Mouse (Mus musculus) kidney, postnatal 0 days (tissue): ENCODE measurements around the gene Olfr571. TPM values are rescaled to one million over a fixed set of nuclear protein-coding genes. Genes with fewer than 3 reads are reported as not detected.

Source experiments
- ATAC-seq: fragments of 200-750 bp; cut with Nextera tagmentation; replicated peaks from 2 replicates; pipeline ENCODE4 v1.8.0; 2017; ENCODE audit warnings: low read depth, moderate number of reproducible peaks, moderate TSS enrichment, moderate library complexity; ENCODE audit not compliant: low FRiP score
- DNase-seq: peaks from one replicate; pipeline ENCODE4 v3.0.0-alpha.2; 2016; ENCODE audit warnings: low spot score
- H3K27ac ChIP-seq: fragments of 300-500 bp; sonication (generic); 2 replicates; pipeline ENCODE4 v1.5.1; 2014; ENCODE audit warnings: mild to moderate bottlenecking
- H3K27me3 ChIP-seq: fragments of 300-500 bp; sonication (generic); 2 replicates; pipeline ENCODE4 v1.6.1; 2014; ENCODE audit warnings: low read length, mixed read lengths; ENCODE audit not compliant: insufficient read depth
- H3K36me3 ChIP-seq: fragments of 300-500 bp; sonication (generic); 2 replicates; pipeline ENCODE4 v1.6.1; 2014; ENCODE audit warnings: low read length, mixed read lengths; ENCODE audit not compliant: insufficient read depth
- H3K4me1 ChIP-seq: fragments of 300-500 bp; sonication (generic); replicated peaks from 2 replicates; pipeline ENCODE4 v1.6.1; 2014; ENCODE audit warnings: antibody characterized with exemption, low read length, mixed read lengths; ENCODE audit not compliant: insufficient read depth
- H3K4me2 ChIP-seq: fragments of 300-500 bp; sonication (generic); 2 replicates; pipeline ENCODE4 v1.6.1; 2014; ENCODE audit warnings: mild to moderate bottlenecking, low read length, moderate library complexity, mixed read lengths
- H3K4me3 ChIP-seq: fragments of 300-500 bp; sonication (generic); replicated peaks from 2 replicates; pipeline ENCODE4 v1.5.1; 2014; ENCODE audit warnings: low read depth, low read length
- H3K9ac ChIP-seq: fragments of 300-500 bp; sonication (generic); 2 replicates; pipeline ENCODE4 v1.6.1; 2014; ENCODE audit warnings: low read depth, low read length
- H3K9me3 ChIP-seq: fragments of 300-500 bp; sonication (generic); replicated peaks from 2 replicates; pipeline ENCODE4 v1.6.1; 2016; ENCODE audit warnings: low read length, inconsistent platforms, mixed read lengths
- CTCF ChIP-seq: IDR thresholded peaks from 2 replicates; pipeline ENCODE4 v1.5.1; 2016; ENCODE audit warnings: antibody characterized with exemption, low read depth, mild to moderate bottlenecking, moderate library complexity
- WGBS: fragments of 180-500 bp; shearing (Covaris S2); extraction: QIAGEN DNeasy Blood & Tissue Kit; methylation state at CpG from one replicate; pipeline ENCODE4 v1.1.7; 2014; 5-methylcytosine and 5-hydroxymethylcytosine counted together
- polyA plus RNA-seq: library from polyadenylated mRNA; unstranded; fragments of >200 nt; fragmentation: Nextera tagmentation; extraction: Ambion mirVana; gene quantifications from 2 replicates; pipeline ENCODE4 v1.2.1, GENCODE M21; 2015

The Olfr571 gene
- polyA plus RNA-seq = not detected in 2 replicates

DNA sequence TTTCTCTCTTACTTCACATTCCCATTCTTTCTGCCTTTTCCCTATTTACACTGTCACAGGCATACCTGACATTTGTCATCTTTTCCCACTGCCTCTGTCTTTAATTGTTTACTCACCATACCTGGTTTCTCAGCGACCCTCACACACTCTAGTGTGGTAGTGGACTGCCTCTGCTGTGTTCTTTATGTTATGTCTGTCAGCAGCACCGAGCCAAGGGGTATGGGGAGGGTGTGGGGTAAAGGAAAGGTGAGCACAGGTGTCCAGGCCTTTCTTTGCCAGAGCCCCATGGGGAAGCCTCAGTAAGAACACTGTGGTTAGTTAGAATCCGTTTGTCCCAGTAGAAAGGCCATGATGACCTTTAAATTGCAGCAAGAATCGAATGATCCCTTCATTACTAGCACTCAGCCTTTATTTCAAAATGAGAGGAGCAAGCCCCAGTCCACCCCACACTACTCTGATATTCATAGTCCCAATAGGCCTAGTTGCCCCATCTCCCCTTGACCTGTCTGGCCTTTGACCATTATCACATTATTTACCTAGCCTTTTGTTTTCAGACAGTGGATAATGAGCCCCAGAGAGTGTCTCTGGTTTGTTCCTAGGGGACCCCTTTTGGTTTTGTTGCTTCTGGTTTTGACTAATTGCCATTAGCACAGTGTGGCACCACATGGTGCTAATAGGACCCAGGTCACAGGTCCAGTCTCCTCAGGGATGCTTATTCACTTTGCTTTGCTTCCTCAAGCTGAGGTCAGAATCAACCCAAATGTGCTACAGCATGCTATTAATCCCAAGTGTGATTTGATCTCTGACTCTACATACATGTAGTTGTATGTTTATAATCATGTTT, at the start of gene Olfr571:
TSS of gene Olfr571 (minus strand) at position 505 of the 844 bp plus-strand sequence.
- Histone ChIP-seq H3K9me3 (no peaks in the 10 kb centered on the region), H3K9ac (no peak within 1 kb of the TSS), H3K27ac (no peak within 1 kb of the TSS), H3K4me2 (no peak within 1 kb of the TSS), H3K4me3 (no peak within 1 kb of the TSS), H3K36me3 (no peaks in the 10 kb centered on the region), H3K4me1 (no peaks in the 10 kb centered on the region), H3K27me3 (no peaks in the 10 kb centered on the region)
- no peak for TF ChIP-seq CTCF
- ATAC-seq (no peak), DNase-seq (no peak)
- 50% methylated on average over 4 of the region's 4 CpGs for WGBS

DNA sequence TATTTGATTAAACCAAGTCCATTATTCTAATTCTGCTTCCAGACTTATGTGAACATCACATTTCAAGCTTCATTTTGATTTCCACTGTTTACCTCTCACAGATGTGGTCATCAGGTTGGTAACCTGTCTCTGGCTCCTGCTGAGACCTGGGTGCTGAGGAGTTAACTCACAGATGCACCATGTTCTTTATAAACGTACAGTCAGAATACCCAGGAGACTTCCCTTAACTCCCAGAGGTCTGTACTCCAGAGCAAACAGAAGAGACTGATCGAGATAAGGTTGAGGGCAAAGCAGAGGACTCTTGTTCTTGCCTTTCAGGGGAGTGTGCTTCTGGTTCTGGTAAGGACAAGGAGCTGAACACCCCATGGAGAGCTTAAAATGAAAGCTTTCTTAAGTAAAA, 45.0 kb upstream of the Olfr571 start, which contains the start of gene Olfr576:
TSS of gene Olfr576 (plus strand) at position 301 of the 400 bp plus-strand sequence.
- no peak within 1 kb of the TSS for H3K27ac ChIP-seq
- no peak for TF ChIP-seq CTCF
- no peaks in the 10 kb centered on the region for H3K36me3 ChIP-seq
- DNase-seq (no peak), ATAC-seq (no peak)
- H3K4me3 ChIP-seq = no peak within 1 kb of the TSS
- 30% methylated on average over 2 of the region's 2 CpGs for WGBS
- H3K4me2 ChIP-seq = no peak within 1 kb of the TSS
- H3K27me3 ChIP-seq = no peaks in the 10 kb centered on the region
- H3K4me1 ChIP-seq = no peaks in the 10 kb centered on the region
- no peaks in the 10 kb centered on the region for H3K9me3 ChIP-seq
- no peak within 1 kb of the TSS for H3K9ac ChIP-seq

DNA sequence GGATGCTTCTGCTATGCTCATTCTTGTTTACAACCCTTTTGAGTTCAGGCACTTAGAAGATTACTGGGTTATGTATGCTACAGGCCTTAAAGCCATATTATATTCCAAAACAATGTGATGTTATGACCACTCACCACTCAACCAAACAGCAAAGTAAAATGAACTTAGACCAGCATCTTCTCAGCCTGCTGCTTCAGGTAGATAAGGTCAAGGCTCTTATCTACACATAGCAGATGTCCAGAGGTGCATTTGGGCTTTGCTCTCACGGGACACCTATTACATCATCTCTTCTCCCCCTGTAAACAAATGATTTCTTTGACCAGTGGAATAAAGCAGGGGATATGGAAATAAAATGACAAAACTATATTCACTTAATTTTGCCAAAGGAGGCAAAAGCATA, 41.3 kb upstream of the Olfr571 start, which contains the start of gene Olfr575:
TSS of gene Olfr575 (minus strand) at position 183 of the 400 bp plus-strand sequence.
- 67% methylated on average over 1 of the region's 1 CpGs for WGBS
- H3K27ac ChIP-seq = no peak within 1 kb of the TSS
- no peaks in the 10 kb centered on the region for H3K36me3 ChIP-seq
- no peaks in the 10 kb centered on the region for H3K9me3 ChIP-seq
- no peak for ATAC-seq
- H3K9ac ChIP-seq = no peak within 1 kb of the TSS
- H3K4me1 ChIP-seq = no peaks in the 10 kb centered on the region
- no peak within 1 kb of the TSS for H3K4me2 ChIP-seq
- TF ChIP-seq CTCF = no peak
- DNase-seq = no peak
- no peak within 1 kb of the TSS for H3K4me3 ChIP-seq
- H3K27me3 ChIP-seq = no peaks in the 10 kb centered on the region

DNA sequence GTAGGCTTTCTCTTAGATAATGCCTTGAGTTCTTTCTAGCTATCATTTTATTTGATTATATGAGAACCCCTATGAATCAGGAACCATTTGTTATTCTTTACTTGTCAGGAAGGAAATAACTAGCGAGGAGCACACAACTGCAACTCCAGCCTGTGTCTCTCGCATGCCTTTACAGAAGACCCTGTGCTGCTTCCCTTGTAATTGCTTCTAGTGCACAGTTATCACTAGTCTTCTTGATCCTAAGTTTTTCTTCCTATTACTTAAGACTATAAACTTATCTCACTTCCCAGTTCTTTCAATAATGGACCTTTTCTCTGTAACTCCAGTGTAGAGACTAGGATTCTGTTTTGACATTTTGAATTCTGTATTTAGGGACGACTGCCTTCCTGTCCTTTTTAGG, 40.8 kb upstream of the Olfr571 start:
- Histone ChIP-seq H3K9me3 (no peaks in the 10 kb centered on the region), H3K4me2 (no peak overlapping the region), H3K27me3 (no peaks in the 10 kb centered on the region), H3K4me3 (no peak overlapping the region), H3K27ac (no peak overlapping the region), H3K36me3 (no peaks in the 10 kb centered on the region), H3K9ac (no peak overlapping the region), H3K4me1 (no peaks in the 10 kb centered on the region)
- WGBS = 67% methylated on average over 3 of the region's 3 CpGs
- TF ChIP-seq CTCF = no peak
- DNase-seq (no peak), ATAC-seq (no peak)

DNA sequence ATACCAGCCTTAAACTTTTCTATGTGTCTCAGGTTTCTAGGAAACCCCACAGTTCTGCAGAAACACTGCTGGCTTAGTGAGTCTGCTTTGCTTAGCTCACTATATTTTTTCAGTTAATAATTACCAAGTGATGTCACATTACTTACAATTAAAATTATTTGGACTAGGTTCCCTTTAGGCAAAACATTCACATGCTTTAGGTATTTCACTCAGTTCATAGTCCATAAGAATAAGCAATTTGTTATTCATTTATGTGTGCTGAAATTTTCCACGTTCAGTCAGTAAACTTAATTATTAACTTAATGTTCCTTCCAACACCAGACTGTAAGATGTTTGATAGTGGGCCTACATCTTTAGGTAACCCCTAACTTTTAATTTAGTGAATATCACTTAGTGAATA, 33.4 kb upstream of the Olfr571 start:
- Histone ChIP-seq H3K4me3 (no peak overlapping the region), H3K27ac (no peak overlapping the region), H3K9ac (no peak overlapping the region), H3K4me2 (no peak overlapping the region), H3K9me3 (no peaks in the 10 kb centered on the region), H3K27me3 (no peaks in the 10 kb centered on the region), H3K4me1 (no peaks in the 10 kb centered on the region), H3K36me3 (no peaks in the 10 kb centered on the region)
- peak; percentile 72 for ATAC-seq
- peak; percentile 27 for DNase-seq
- no peak for TF ChIP-seq CTCF
- WGBS = 43% methylated on average over 1 of the region's 1 CpGs

DNA sequence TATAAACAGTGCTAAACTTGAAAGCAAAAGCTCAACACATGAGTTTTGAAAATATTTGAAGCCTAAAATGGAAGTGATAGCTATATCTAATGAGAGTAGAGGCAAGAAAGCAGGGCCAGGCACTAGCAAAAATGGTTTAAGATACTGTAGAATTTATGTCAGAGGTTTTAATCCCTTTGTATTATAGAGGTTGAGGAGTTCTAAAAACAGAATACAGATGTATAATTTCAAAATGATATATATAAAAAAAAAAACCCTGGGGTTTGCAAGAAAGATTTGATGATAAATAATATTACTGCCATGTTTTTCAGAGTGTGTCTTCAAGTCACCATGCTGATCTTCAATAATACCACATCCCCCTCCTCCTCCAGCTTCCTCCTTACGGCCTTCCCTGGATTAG, 30.8 kb upstream of the Olfr571 start, which contains the start of gene Olfr574:
TSS of gene Olfr574 (plus strand) at position 301 of the 400 bp plus-strand sequence.
- Histone ChIP-seq H3K27ac (no peak within 1 kb of the TSS), H3K4me3 (no peak within 1 kb of the TSS), H3K9ac (no peak within 1 kb of the TSS), H3K36me3 (no peaks in the 10 kb centered on the region), H3K4me1 (no peaks in the 10 kb centered on the region), H3K4me2 (no peak within 1 kb of the TSS), H3K27me3 (no peaks in the 10 kb centered on the region), H3K9me3 (no peaks in the 10 kb centered on the region)
- no peak for TF ChIP-seq CTCF
- ATAC-seq = no peak
- WGBS = 88% methylated on average over 1 of the region's 1 CpGs
- DNase-seq = no peak
